Mouse (Mus musculus): ENCODE results near the gene Clcn5. TPM values are rescaled to one million over a fixed set of nuclear protein-coding genes. Genes with fewer than 3 reads are reported as not detected.

Clcn5 gene
- total RNA-seq (2021) (1 to 10 TPM; 2.9 to 3.7 TPM), polyA plus RNA-seq (2012; rRNA removed) (0.68 and 1.6 TPM in 2 replicates)
- long read RNA-seq, result 0 reads

DNA sequence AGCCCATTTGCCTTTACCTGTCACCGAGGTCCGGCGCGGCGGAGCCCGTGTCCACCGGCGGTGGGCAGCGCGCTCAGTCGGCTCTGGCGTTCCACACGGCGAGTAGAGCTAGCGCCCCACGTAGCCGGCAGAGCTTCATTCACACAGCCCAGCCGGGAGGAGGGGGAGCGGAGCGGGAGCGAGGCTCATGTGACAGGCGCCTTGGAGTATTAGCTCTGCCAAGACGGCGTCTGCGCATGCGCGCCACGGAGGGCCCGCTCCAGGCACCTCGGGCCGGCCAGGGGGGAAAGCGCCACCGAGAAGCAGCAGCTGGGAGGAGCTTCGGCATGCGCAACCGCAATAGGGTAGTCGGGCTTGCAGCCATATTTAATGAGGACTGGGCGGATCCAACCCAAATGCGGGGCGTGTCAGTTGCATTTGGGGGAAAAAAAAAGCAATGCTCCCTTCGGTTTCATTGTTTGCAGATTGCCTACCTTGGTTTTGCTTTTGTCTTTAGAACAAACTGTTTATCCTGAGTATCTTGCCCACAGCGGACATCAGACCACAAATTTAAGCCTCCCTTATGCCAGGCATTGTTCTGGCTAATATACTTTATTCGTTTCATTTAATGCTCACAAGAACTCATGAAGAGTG, at the start of gene Clcn5:
TSS of gene Clcn5 (minus strand) at position 270 of the 633 bp plus-strand sequence.
- no peaks in the 10 kb centered on the region for H3K27me3 ChIP-seq (ENCODE audit: control insufficient read depth, insufficient read depth, low read length)
- H3K9ac ChIP-seq (ENCODE audit: low read depth, low read length), result peak within 1 kb of the TSS; percentile 93
- peak within 1 kb of the TSS; percentile 69 for H3K4me3 ChIP-seq
- H3K4me1 ChIP-seq (ENCODE audit: control insufficient read depth, insufficient read depth, low read length), result no peaks in the 10 kb centered on the region
- H3K27ac ChIP-seq, result peak within 1 kb of the TSS; percentile 75
- intact Hi-C loops (cut with DNase I), result loop anchor here (10.0 kb wide), 1 partner anchor 134 kb away; no protein-coding TSS in a partner anchor
- no peak for TF ChIP-seq EP300 (IDR thresholded peaks at IDR 0.05; ENCODE audit: insufficient read depth, low read depth, low read length)
- TF ChIP-seq POLR2A (IDR thresholded peaks at IDR 0.05; ENCODE audit: insufficient read depth, low read depth, low read length), result peak; percentile 43; the same call in 1 of the 2 replicates
- no peak for TF ChIP-seq CTCF (IDR thresholded peaks at IDR 0.05)
- peak; percentile 93 to 97 for DNase-seq
- no peaks in the 10 kb centered on the region for H3K79me2 ChIP-seq (replicated peaks; ENCODE audit: control insufficient read depth, insufficient read depth, low read length)
- 21% methylated on average over 42 of the region's 43 CpGs for WGBS
- H3K36me3 ChIP-seq (ENCODE audit: control insufficient read depth, insufficient read depth, low read length), result no peaks in the 10 kb centered on the region

DNA sequence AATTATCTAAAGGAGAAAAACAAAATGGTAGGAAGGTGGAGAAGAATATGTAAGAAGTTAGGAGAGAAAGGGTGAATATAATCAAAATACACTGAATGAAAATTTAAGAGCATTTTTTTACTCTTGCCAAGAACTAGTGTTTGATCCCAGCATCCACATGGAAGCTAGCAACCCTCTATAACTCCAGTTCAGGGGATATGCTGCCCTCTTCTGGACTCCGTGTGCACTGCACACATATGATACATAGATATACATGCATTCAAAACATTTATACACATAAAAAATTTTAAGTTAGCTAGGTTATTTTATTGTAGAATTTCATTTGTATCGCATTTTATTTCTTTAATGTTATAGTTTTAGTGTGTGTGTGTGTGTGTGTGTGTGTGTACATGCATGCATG, 6.3 kb upstream of the Clcn5 start:
- intact Hi-C loops (cut with DNase I), result loop anchor here (10.0 kb wide), 1 partner anchor 401 kb away; no protein-coding TSS in a partner anchor
- no peak overlapping the region for H3K4me3 ChIP-seq

DNA sequence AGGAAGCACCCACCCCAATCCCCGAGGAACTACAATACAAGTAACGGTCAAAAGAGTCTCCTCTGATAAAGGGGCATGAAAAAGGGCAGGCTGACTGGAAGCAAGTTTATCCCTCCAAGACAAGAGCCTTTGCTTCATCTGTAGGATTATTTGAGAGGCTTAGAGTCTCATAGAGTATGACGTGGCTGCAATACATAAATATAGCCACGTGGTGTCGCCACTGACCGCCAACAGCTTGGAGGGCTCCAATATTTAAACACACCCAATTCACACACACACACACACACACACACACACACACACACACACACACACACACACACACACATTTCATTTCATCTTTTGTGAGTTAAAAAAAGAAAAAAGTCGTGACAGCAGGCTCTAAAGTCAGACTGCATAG, 3.1 kb upstream of the Clcn5 start:
- 13% methylated on average over 7 of the region's 7 CpGs for WGBS
- no peaks in the 10 kb centered on the region for H3K36me3 ChIP-seq (ENCODE audit: control insufficient read depth, insufficient read depth, low read length)
- TF ChIP-seq CTCF (IDR thresholded peaks at IDR 0.05) (peak; percentile 66), POLR2A (IDR thresholded peaks at IDR 0.05; ENCODE audit: insufficient read depth, low read depth, low read length) (no peak)
- no peaks in the 10 kb centered on the region for H3K27me3 ChIP-seq (ENCODE audit: control insufficient read depth, insufficient read depth, low read length)
- H3K9ac ChIP-seq (ENCODE audit: low read depth, low read length), result no peak overlapping the region
- no peak overlapping the region for H3K27ac ChIP-seq
- no peak overlapping the region for H3K4me3 ChIP-seq
- intact Hi-C loops (cut with DNase I), result loop anchor here (2.0 to 10.0 kb wide), 4 partner anchors 50 to 397 kb away; no protein-coding TSS in a partner anchor
- peak; percentile 48 to 62 for DNase-seq
- H3K4me1 ChIP-seq (ENCODE audit: control insufficient read depth, insufficient read depth, low read length), result no peaks in the 10 kb centered on the region
- H3K79me2 ChIP-seq (replicated peaks; ENCODE audit: control insufficient read depth, insufficient read depth, low read length), result no peaks in the 10 kb centered on the region

More for the DNA sequence above, 6.3 kb upstream of the Clcn5 start:
- Histone ChIP-seq H3K79me2 (replicated peaks; ENCODE audit: control insufficient read depth, insufficient read depth, low read length) (no peaks in the 10 kb centered on the region), H3K27ac (no peak overlapping the region), H3K36me3 (ENCODE audit: control insufficient read depth, insufficient read depth, low read length) (no peaks in the 10 kb centered on the region), H3K9ac (ENCODE audit: low read depth, low read length) (no peak overlapping the region), H3K27me3 (ENCODE audit: control insufficient read depth, insufficient read depth, low read length) (no peaks in the 10 kb centered on the region), H3K4me1 (ENCODE audit: control insufficient read depth, insufficient read depth, low read length) (no peaks in the 10 kb centered on the region)
- WGBS, result 47% methylated on average over 2 of the region's 2 CpGs
- no peak for DNase-seq
- TF ChIP-seq EP300 (IDR thresholded peaks at IDR 0.05; ENCODE audit: insufficient read depth, low read depth, low read length) (no peak), POLR2A (IDR thresholded peaks at IDR 0.05; ENCODE audit: insufficient read depth, low read depth, low read length) (no peak), CTCF (IDR thresholded peaks at IDR 0.05) (peak; percentile 60)

DNA sequence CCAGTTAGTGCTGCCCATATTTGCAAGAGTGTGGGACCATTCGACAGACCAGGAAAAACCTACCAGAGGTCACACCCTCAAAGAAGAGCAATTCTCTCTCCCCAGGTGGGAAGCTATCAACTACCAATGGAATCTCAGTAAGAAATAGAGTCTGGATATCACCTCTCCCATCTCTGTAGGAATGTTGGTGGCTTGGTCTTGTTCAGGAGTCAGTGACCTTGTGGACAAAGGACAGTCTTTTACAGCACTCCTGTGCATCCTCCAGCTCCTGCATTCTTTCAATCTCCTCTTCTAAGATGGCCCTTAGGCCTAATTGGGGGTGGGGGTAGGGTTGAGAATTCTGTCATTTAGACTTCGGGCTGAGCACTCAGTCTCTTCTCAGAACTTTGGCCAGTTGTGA, 1.4 kb upstream of the Clcn5 start:
- H3K4me1 ChIP-seq (ENCODE audit: control insufficient read depth, insufficient read depth, low read length), result no peaks in the 10 kb centered on the region
- H3K79me2 ChIP-seq (replicated peaks; ENCODE audit: control insufficient read depth, insufficient read depth, low read length), result no peaks in the 10 kb centered on the region
- H3K27me3 ChIP-seq (ENCODE audit: control insufficient read depth, insufficient read depth, low read length), result no peaks in the 10 kb centered on the region
- H3K36me3 ChIP-seq (ENCODE audit: control insufficient read depth, insufficient read depth, low read length), result no peaks in the 10 kb centered on the region
- DNase-seq, result no peak
- H3K27ac ChIP-seq, result no peak overlapping the region
- TF ChIP-seq CTCF (IDR thresholded peaks at IDR 0.05) (no peak), POLR2A (IDR thresholded peaks at IDR 0.05; ENCODE audit: insufficient read depth, low read depth, low read length) (no peak), EP300 (IDR thresholded peaks at IDR 0.05; ENCODE audit: insufficient read depth, low read depth, low read length) (no peak)
- H3K4me3 ChIP-seq, result no peak overlapping the region
- no peak overlapping the region for H3K9ac ChIP-seq (ENCODE audit: low read depth, low read length)
- 54% methylated on average over 2 of the region's 2 CpGs for WGBS
- intact Hi-C loops (cut with DNase I), result loop anchor here (5.0 to 10.0 kb wide), 2 partner anchors 52 to 396 kb away; no protein-coding TSS in a partner anchor

DNA sequence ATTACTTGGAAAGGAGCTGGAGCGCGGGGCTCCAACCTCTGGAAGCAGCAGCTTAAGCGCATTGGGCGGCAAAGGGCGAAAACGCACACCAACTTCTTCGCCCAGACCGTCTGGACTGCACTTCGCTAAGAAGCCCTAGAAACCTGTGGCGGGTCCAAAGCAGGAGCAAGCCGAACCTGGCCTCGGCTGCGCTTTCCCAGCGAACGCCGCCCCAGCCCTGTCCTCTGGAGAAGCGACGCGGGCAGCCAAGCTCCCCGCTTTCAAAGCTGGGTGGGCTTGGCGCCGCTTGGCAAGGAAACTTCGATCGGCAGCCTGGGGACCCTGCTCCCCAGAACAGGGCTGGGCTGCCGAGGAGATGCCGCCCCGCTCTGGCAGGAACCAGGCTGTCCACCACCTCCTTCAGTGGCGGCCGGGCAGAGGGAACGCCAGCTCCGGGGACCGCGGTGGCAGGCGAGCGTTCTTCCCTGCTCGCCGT, 570 bp downstream of the Clcn5 start:
- TF ChIP-seq EP300 (IDR thresholded peaks at IDR 0.05; ENCODE audit: insufficient read depth, low read depth, low read length) (no peak), POLR2A (IDR thresholded peaks at IDR 0.05; ENCODE audit: insufficient read depth, low read depth, low read length) (no peak), CTCF (IDR thresholded peaks at IDR 0.05) (no peak)
- no peaks in the 10 kb centered on the region for H3K4me1 ChIP-seq (ENCODE audit: control insufficient read depth, insufficient read depth, low read length)
- 11% methylated on average over 37 of the region's 37 CpGs for whole genome bisulfite sequencing
- peak overlapping the region; percentile 75 for H3K27ac ChIP-seq
- H3K9ac ChIP-seq (ENCODE audit: low read depth, low read length), result peak overlapping the region; percentile 93
- no peak for DNase-seq
- intact Hi-C loops (cut with DNase I), result loop anchor here (10.0 kb wide), 1 partner anchor 134 kb away; no protein-coding TSS in a partner anchor
- H3K27me3 ChIP-seq (ENCODE audit: control insufficient read depth, insufficient read depth, low read length), result no peaks in the 10 kb centered on the region
- H3K4me3 ChIP-seq, result peak overlapping the region; percentile 69
- H3K36me3 ChIP-seq (ENCODE audit: control insufficient read depth, insufficient read depth, low read length), result no peaks in the 10 kb centered on the region
- H3K79me2 ChIP-seq (replicated peaks; ENCODE audit: control insufficient read depth, insufficient read depth, low read length), result no peaks in the 10 kb centered on the region

DNA sequence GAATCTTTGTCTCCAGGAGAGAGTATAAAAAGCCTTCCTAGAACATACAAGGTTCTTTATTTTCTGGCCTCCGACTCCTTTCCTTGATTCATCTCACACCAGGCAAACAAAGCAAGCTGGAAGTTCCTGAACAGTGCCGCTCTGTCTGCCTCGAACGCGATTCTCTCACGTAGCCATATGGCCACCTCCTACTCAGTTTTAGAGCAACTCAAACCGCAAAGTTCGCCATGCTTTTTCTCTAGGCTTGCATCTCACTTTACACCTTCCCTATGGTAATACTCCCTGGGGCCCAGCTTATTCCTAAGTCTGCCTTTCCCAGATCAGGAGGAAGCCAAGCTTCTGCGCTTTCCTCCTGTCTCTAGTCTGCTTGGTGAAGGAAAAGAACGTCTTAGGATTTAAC, 4.0 kb downstream of the Clcn5 start:
- intact Hi-C loops (cut with DNase I), result loop anchor here (10.0 kb wide), 1 partner anchor 130 kb away; no protein-coding TSS in a partner anchor
- WGBS, result 50% methylated on average over 10 of the region's 10 CpGs
- no peak overlapping the region for H3K4me3 ChIP-seq
- DNase-seq, result no peak
- H3K9ac ChIP-seq (ENCODE audit: low read depth, low read length), result no peak overlapping the region
- H3K79me2 ChIP-seq (replicated peaks; ENCODE audit: control insufficient read depth, insufficient read depth, low read length), result no peaks in the 10 kb centered on the region
- TF ChIP-seq CTCF (IDR thresholded peaks at IDR 0.05) (no peak), POLR2A (IDR thresholded peaks at IDR 0.05; ENCODE audit: insufficient read depth, low read depth, low read length) (no peak), EP300 (IDR thresholded peaks at IDR 0.05; ENCODE audit: insufficient read depth, low read depth, low read length) (no peak)
- H3K4me1 ChIP-seq (ENCODE audit: control insufficient read depth, insufficient read depth, low read length), result no peaks in the 10 kb centered on the region
- no peaks in the 10 kb centered on the region for H3K36me3 ChIP-seq (ENCODE audit: control insufficient read depth, insufficient read depth, low read length)
- H3K27ac ChIP-seq, result no peak overlapping the region
- no peaks in the 10 kb centered on the region for H3K27me3 ChIP-seq (ENCODE audit: control insufficient read depth, insufficient read depth, low read length)
